Mouse (Mus musculus) spleen, adult 2 months (tissue): ENCODE results near the gene Arrb2.

Experiments used
- CTCF ChIP-seq: fragments of 200-500 bp; IDR thresholded peaks from 2 replicates; pipeline ENCODE4 v1.5.1; 2011; ENCODE audit warnings: mild to moderate bottlenecking, inconsistent platforms; ENCODE audit not compliant: insufficient read depth, insufficient read length, insufficient replicate concordance; ENCODE audit errors: extremely low read depth
- POLR2A ChIP-seq: fragments of 200-500 bp; IDR thresholded peaks from 2 replicates; pipeline ENCODE4 v1.6.1; 2011; ENCODE audit warnings: low read depth, low read length, inconsistent platforms

- no peak for TF ChIP-seq CTCF
- TF ChIP-seq POLR2A: no peak
Measured at GRCm38 (mm10) chr11:70387436-70387835, 45.0 kb upstream of the Arrb2 start.
